Mouse (Mus musculus): Measurements from ENCODE around the gene Slc26a8.

The Slc26a8 gene

GRCm38 (mm10) chr17:28593965-28594364, 96.1 kb downstream of the Slc26a8 start:
- no peak for DNase-seq (ENCODE audit: low read depth, low spot score)

- peak; percentile 65 for DNase-seq (ENCODE audit: low read depth, low spot score)
Observed at GRCm38 (mm10) chr17:28592998-28593397, 97.0 kb downstream of the Slc26a8 start.

GRCm38 (mm10) chr17:28591476-28591875, 98.6 kb downstream of the Slc26a8 start:
- no peak for DNase-seq (ENCODE audit: low read depth, low spot score)

GRCm38 (mm10) chr17:28590596-28590995, 99.4 kb downstream of the Slc26a8 start:
- DNase-seq (ENCODE audit: low read depth, low spot score), result no peak

- DNase-seq (ENCODE audit: low read depth, low spot score), result no peak
Observed at GRCm38 (mm10) chr17:28588591-28588990, 101.4 kb downstream of the Slc26a8 start.

Measured in embryo, embryonic 11.5 days (tissue).